Mouse (Mus musculus) CD4-positive helper T cell, adult 2 months (primary cell): ENCODE results near the gene Nfix.

Experiments used
- DNase-seq: peaks from one replicate; pipeline ENCODE4 v3.0.0-alpha.2; 2012; ENCODE audit warnings: low read depth, missing footprints, low spot score

The Nfix gene

GRCm38 (mm10) chr8:84799999-84800831 lies at the start of gene Nfix:
Gene Nfix, minus strand, starts transcription at chr8:84800344.
- peak; percentile 68 for DNase-seq

GRCm38 (mm10) chr8:84847684-84848435 lies 47.7 kb upstream of the Nfix start:
- DNase-seq: no peak

DNA sequence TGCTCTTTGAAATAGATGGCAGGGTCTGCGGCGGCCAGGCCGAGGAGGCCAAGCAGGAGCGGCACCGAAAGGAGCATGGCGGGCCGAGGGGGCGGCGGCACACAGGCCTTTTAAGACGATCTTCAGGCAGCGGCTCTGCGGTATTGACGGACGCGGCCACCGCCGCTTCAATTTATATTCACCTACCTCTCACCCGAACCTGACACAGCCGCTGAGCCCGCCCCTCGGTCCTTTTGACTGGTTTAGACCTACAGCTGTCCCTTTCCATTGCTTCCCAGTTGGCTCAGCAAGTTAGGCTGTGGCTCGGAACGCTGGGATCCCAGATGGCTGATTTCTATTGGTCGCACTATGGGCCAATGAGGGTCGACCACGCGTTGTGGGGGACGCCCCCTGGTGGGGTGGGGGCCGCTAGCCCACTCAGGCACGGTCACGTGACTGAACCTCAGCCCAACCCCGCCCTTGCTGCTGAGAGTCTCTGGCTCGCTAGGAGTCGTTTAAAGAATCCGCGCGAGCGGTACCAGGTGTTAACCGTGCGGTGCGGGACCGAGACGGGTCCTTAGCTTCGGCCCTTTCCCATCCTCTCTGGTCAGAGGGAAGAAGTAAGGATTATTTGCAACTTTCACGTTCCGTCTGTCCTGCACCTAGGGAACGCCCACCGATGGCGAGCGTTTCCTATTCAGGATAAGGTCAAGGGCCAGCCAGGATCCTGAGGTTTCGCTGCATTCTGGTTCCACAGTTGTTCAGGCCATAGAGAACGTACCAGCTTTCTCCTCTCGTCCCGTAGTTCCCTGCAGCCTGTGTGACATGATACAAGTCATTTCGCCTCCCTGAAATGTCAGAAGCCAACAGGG lies 46.8 kb upstream of the Nfix start, which contains the start of gene Calr:
Gene Calr, minus strand, starts transcription at position 213 of the 851 bp plus-strand sequence.
- peak; percentile 100 for DNase-seq

GRCm38 (mm10) chr8:84846094-84846721 lies 46.1 kb upstream of the Nfix start:
- DNase-seq: no peak

- DNase-seq: no peak
These were observed 45.4 kb upstream of the Nfix start for GRCm38 (mm10) chr8:84845355-84846093.

- DNase-seq: peak; percentile 35
These were observed 44.4 kb upstream of the Nfix start for GRCm38 (mm10) chr8:84844397-84845070.

DNA sequence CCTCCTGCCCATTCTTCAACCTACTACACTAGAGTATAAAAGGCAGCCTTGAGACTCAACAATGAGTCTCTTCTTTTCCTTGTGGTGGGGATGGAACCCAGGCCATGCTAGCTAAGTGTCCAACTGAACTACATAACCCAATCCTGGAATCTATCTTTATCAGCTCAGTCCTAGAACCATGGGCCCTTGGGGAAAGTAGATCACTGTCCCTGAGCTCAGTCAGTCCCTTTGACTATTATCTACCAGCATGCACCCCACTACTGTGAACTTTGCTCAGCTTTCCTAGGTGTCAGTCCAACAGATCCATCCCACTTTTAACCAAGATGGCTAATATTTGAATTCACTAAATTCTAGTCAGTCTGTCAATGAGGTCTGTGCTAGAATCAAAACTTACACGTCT lies 41.4 kb upstream of the Nfix start:
- no peak for DNase-seq

DNA sequence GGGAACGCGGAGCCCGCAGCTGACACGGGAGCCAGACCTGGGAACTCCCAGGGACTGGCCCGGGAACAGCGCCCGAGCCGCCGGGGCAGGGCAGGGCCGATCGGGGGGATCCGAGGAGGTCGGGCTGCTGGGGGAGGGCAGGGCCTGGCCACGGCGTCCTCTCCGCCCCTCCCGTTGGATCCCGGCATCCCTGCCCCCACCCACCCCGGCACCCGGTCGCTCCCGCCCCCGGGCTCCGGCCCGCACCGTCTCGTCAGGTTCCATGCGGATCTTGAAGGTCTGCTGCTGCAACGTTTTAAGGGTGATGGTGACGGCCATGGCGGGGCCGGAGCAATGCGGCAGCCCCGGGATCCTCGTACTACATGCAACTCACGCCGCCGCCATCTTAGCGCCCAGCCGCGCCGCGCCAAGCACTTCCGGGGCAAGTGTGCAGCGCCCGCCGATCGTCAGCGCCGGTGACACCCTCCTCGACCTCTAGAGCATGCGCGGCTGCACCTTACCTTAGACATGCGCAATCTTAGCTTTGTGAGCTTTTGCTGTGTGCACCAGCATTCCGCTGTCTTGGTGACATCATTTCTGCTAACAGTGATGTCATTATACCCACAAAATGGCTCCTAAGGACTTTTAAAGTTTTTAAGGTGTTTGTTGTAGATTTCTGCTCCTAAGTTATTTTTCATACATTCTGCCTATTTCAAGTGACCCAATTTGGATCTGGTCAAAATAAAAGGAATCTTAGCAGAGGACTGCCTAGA lies 40.3 kb upstream of the Nfix start, which contains the start of gene Rad23a:
Gene Rad23a, minus strand, starts transcription at position 418 of the 752 bp plus-strand sequence.
- DNase-seq: peak; percentile 97

GRCm38 (mm10) chr8:84839875-84840247 lies 39.7 kb upstream of the Nfix start:
- DNase-seq: no peak

- no peak for DNase-seq
These were observed 39.3 kb upstream of the Nfix start for GRCm38 (mm10) chr8:84839411-84839810.

DNA sequence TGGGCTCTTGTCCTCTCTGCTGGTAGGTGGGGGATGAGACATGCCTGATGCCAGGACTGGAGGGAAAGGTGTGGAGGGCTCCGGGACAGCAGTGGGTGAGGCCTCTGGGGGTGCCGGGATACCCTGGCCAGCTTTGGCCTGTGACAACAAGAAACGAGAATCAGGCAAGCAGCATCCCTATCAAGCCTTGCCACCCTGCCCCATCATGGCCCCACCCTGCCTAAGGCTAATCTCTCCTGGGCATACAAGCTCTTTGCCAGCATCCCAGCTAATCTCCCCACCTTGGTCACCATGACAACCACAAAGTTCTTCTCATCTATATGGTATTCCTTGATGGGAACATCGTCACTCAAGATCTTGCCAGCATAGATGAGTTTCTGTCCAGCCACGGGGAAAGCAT lies 38.4 kb upstream of the Nfix start:
- DNase-seq: no peak

- no peak for DNase-seq
These were observed 37.8 kb upstream of the Nfix start for GRCm38 (mm10) chr8:84837912-84838470.

GRCm38 (mm10) chr8:84837149-84837911 lies 37.2 kb upstream of the Nfix start:
- no peak for DNase-seq

DNA sequence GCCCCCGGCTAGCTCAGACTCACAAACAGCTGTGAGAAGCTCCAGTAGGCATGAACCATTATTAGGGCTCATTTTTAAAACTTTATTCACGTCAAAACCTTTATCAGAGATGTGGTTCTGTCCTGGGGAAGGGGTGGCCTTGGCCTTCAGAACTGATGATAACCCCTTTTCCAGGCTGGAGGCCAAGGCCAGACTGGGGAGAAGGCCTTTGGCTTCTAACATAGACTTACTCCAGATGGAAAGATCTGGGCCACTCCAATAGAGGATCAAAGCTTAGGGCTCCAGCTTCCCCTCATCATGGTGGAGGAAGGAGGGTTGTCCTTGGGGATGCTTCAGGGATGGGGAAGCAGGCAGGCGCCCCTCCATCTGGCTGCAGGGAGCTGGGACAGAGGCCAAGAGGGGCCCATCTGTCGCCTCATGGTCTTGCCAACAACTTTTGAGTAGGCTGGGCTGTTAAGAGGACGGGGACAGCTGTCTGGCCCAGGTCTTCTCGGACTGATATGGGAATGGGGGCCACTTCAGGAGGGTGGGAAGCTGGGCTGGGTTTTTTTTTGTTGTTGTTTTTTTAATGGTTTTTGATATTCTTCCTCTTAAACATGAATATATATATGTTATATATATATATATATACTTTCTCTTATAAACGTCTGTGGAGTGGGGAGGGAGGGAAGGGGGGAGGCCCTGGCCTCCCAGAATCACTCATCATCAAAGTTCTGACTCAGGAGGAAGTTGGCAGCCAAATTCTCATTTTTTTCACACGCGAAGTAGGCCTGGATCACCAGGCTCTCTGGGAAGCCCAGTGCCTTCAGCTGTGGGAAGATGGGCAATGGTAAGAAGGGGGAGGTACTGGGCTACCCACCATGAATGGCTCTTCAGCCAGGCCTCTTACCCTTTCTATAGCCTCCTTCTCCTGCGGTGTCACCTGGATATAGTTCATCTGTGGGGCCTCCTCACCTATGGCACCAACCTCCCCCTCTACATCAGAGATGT lies 35.0 kb upstream of the Nfix start:
- DNase-seq: no peak

DNA sequence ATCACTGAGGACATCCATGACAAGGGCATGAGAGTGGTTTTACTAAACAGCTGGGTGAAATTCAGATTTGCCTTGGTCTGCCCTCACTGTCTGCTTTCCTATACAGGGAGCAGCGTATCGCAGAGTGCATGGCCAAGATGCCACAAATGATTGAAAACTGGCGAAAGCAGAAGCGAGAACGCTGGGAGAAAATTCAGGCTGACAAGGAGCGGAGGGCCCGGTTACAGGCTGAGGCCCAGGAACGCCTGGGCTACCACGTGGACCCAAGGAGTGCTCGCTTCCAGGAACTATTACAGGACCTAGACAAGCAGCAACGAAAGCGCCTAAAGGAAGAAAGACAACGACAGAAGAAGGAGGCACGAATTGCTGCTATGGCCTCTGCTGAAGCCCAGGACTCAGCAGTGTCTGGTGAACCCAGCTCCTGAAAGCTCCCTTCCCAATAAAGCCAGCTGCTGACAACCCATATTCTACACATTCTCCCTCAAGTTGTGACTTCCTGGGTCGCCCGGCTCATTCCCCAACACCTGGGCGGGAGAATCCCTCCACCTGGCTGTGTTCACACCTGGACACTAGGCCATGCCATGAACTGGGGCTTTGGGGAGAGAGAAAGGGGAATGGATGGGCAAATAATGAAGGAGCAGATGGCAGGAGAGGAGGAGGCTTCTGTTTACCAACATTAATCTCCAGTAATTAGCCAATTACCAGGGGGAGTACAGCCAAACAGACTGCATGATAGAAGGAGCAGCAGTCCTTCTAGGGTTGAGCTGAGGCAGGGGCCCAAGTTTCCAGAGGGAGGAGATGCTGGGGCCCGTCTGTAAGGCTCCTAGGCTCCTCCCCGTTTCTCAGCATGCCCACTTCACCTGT lies 34.1 kb upstream of the Nfix start:
- DNase-seq: no peak
